Mouse (Mus musculus) kidney, postnatal 0 days (tissue): ENCODE data around the gene Papss1. TPM values are rescaled to one million over a fixed set of nuclear protein-coding genes. Genes with fewer than 3 reads are reported as not detected.
"Not testable (repeated sequence)": the region's sequence is repeated elsewhere in the genome, so short reads cannot be mapped to it uniquely, and the experiment has no call there.

Experiments
- ATAC-seq: fragments of 200-750 bp; cut with Nextera tagmentation; replicated peaks from 2 replicates; pipeline ENCODE4 v1.8.0; 2017; ENCODE audit warnings: low read depth, moderate number of reproducible peaks, moderate TSS enrichment, moderate library complexity; ENCODE audit not compliant: low FRiP score
- DNase-seq: peaks from one replicate; pipeline ENCODE4 v3.0.0-alpha.2; 2016; ENCODE audit warnings: low spot score
- H3K27ac ChIP-seq: fragments of 300-500 bp; sonication (generic); 2 replicates; pipeline ENCODE4 v1.5.1; 2014; ENCODE audit warnings: mild to moderate bottlenecking
- H3K27me3 ChIP-seq: fragments of 300-500 bp; sonication (generic); 2 replicates; pipeline ENCODE4 v1.6.1; 2014; ENCODE audit warnings: low read length, mixed read lengths; ENCODE audit not compliant: insufficient read depth
- H3K36me3 ChIP-seq: fragments of 300-500 bp; sonication (generic); 2 replicates; pipeline ENCODE4 v1.6.1; 2014; ENCODE audit warnings: low read length, mixed read lengths; ENCODE audit not compliant: insufficient read depth
- H3K4me1 ChIP-seq: fragments of 300-500 bp; sonication (generic); replicated peaks from 2 replicates; pipeline ENCODE4 v1.6.1; 2014; ENCODE audit warnings: antibody characterized with exemption, low read length, mixed read lengths; ENCODE audit not compliant: insufficient read depth
- H3K4me2 ChIP-seq: fragments of 300-500 bp; sonication (generic); 2 replicates; pipeline ENCODE4 v1.6.1; 2014; ENCODE audit warnings: mild to moderate bottlenecking, low read length, moderate library complexity, mixed read lengths
- H3K4me3 ChIP-seq: fragments of 300-500 bp; sonication (generic); replicated peaks from 2 replicates; pipeline ENCODE4 v1.5.1; 2014; ENCODE audit warnings: low read depth, low read length
- H3K9ac ChIP-seq: fragments of 300-500 bp; sonication (generic); 2 replicates; pipeline ENCODE4 v1.6.1; 2014; ENCODE audit warnings: low read depth, low read length
- H3K9me3 ChIP-seq: fragments of 300-500 bp; sonication (generic); replicated peaks from 2 replicates; pipeline ENCODE4 v1.6.1; 2016; ENCODE audit warnings: low read length, inconsistent platforms, mixed read lengths
- CTCF ChIP-seq: IDR thresholded peaks from 2 replicates; pipeline ENCODE4 v1.5.1; 2016; ENCODE audit warnings: antibody characterized with exemption, low read depth, mild to moderate bottlenecking, moderate library complexity
- WGBS: fragments of 180-500 bp; shearing (Covaris S2); extraction: QIAGEN DNeasy Blood & Tissue Kit; methylation state at CpG from one replicate; pipeline ENCODE4 v1.1.7; 2014; 5-methylcytosine and 5-hydroxymethylcytosine counted together
- polyA plus RNA-seq: library from polyadenylated mRNA; unstranded; fragments of >200 nt; fragmentation: Nextera tagmentation; extraction: Ambion mirVana; gene quantifications from 2 replicates; pipeline ENCODE4 v1.2.1, GENCODE M21; 2015

The Papss1 gene
- polyA plus RNA-seq, 1 experiment from 2014 or later = 116 TPM

- TF ChIP-seq CTCF = no peak
- no peaks in the 10 kb centered on the region for H3K36me3 ChIP-seq
- H3K4me3 ChIP-seq = no peak overlapping the region
- no peak overlapping the region for H3K4me2 ChIP-seq
- H3K9me3 ChIP-seq = no peaks in the 10 kb centered on the region
- no peak overlapping the region for H3K27ac ChIP-seq
- no peaks in the 10 kb centered on the region for H3K4me1 ChIP-seq
- WGBS = 79% methylated on average over 5 of the region's 5 CpGs
- ATAC-seq = no peak
- no peak for DNase-seq
- H3K9ac ChIP-seq = no peak overlapping the region
- H3K27me3 ChIP-seq = no peaks in the 10 kb centered on the region
These were observed 40.4 kb upstream of the Papss1 start for GRCm38 (mm10) chr3:131524210-131524609.

DNA sequence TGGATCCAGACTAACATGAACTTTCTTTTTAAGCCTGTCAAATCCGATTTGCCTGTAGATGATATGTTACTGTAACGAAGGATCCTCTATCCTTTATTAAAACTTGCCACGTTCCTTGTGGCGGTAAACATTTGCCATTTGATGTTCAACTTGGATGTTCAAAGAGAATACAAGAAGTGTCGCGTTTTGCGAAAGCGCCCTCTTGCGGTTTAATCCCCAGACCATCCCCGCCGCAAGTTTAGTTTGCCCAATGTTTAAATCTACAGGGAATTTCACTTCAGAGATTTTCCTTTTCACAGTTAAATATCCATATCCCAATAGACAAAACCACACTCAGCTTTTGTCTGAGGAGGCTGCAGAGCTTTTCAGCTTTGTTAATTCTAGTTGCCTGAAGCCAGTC is 39.8 kb upstream of the Papss1 start:
- TF ChIP-seq CTCF = peak; percentile 76
- Histone ChIP-seq H3K9me3 (no peaks in the 10 kb centered on the region), H3K27me3 (no peaks in the 10 kb centered on the region), H3K4me2 (no peak overlapping the region), H3K4me1 (no peaks in the 10 kb centered on the region), H3K4me3 (no peak overlapping the region), H3K27ac (no peak overlapping the region), H3K36me3 (no peaks in the 10 kb centered on the region), H3K9ac (no peak overlapping the region)
- ATAC-seq (no peak), DNase-seq (peak; percentile 59)
- 17% methylated on average over 11 of the region's 11 CpGs for WGBS

GRCm38 (mm10) chr3:131525229-131525628 is 39.3 kb upstream of the Papss1 start:
- 83% methylated on average over 3 of the region's 3 CpGs for WGBS
- Histone ChIP-seq H3K9ac (no peak overlapping the region), H3K36me3 (no peaks in the 10 kb centered on the region), H3K4me1 (no peaks in the 10 kb centered on the region), H3K4me2 (no peak overlapping the region), H3K27ac (no peak overlapping the region), H3K9me3 (no peaks in the 10 kb centered on the region), H3K4me3 (no peak overlapping the region), H3K27me3 (no peaks in the 10 kb centered on the region)
- ATAC-seq (no peak), DNase-seq (no peak)
- no peak for TF ChIP-seq CTCF

DNA sequence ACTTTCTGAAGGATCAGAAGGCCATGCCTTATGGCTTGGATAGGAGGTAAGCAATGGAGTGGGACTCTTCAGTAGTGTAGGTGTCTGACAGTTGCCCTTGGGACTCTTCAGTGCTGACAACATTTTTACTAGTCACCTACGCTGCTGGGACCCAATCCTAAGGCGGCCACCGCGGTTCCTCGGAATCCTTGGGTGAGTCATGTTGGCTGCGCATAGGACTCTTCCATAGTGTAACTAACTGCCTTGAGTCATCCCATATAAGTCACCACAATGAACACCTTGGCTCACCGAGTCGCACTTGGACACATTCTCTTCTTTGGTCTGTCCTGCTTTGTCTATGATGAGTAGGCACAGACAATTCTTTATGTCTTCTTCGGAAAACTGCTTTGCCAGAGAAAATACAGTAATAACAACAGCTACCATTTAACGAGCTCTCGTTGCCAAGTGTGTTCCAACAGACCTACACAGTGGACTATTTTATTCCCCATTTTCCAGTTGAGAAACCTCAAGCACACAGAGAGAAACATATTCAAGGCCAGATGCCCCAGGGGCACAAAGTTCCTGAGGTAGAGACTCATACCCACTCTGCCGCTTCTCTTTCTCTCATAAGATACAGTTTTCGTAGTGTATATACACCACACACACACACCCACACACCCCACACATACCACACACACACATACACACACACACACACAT is 23.2 kb upstream of the Papss1 start:
- no peak overlapping the region for H3K9ac ChIP-seq
- ATAC-seq = no peak
- H3K4me3 ChIP-seq = no peak overlapping the region
- H3K27ac ChIP-seq = no peak overlapping the region
- no peak for TF ChIP-seq CTCF
- no peak overlapping the region for H3K4me2 ChIP-seq
- no peaks in the 10 kb centered on the region for H3K4me1 ChIP-seq
- no peak for DNase-seq
- H3K9me3 ChIP-seq = no peaks in the 10 kb centered on the region
- 93% methylated on average over 13 of the region's 13 CpGs for WGBS
- H3K36me3 ChIP-seq = no peaks in the 10 kb centered on the region
- no peaks in the 10 kb centered on the region for H3K27me3 ChIP-seq

- 98% methylated on average over 17 of the region's 17 CpGs for WGBS
- not testable (repeated sequence) for H3K4me2 ChIP-seq, H3K9ac ChIP-seq, H3K27ac ChIP-seq, H3K27me3 ChIP-seq, H3K36me3 ChIP-seq, H3K4me3 ChIP-seq, DNase-seq, ATAC-seq, H3K4me1 ChIP-seq, H3K9me3 ChIP-seq
These were observed 17.0 kb upstream of the Papss1 start for GRCm38 (mm10) chr3:131547562-131547961.

- DNase-seq = no peak
- no peaks in the 10 kb centered on the region for H3K9me3 ChIP-seq
- WGBS = 82% methylated on average over 4 of the region's 4 CpGs
- no peaks in the 10 kb centered on the region for H3K4me1 ChIP-seq
- H3K4me3 ChIP-seq = no peak overlapping the region
- H3K27ac ChIP-seq = no peak overlapping the region
- no peaks in the 10 kb centered on the region for H3K36me3 ChIP-seq
- ATAC-seq = no peak
- TF ChIP-seq CTCF = no peak
- no peak overlapping the region for H3K4me2 ChIP-seq
- H3K27me3 ChIP-seq = no peaks in the 10 kb centered on the region
- H3K9ac ChIP-seq = no peak overlapping the region
These were observed 14.5 kb upstream of the Papss1 start for GRCm38 (mm10) chr3:131550046-131550445.
